Mouse (Mus musculus): Measurements from ENCODE around the gene Efcab1. TPM values are rescaled to one million over a fixed set of nuclear protein-coding genes. Genes with fewer than 3 reads are reported as not detected.
"Not testable (repeated sequence)": the region's sequence is repeated elsewhere in the genome, so short reads cannot be mapped to it uniquely, and the experiment has no call there.

Efcab1 gene
- polyA plus RNA-seq, 2 experiments = 8.3 to 12.6 TPM

DNA sequence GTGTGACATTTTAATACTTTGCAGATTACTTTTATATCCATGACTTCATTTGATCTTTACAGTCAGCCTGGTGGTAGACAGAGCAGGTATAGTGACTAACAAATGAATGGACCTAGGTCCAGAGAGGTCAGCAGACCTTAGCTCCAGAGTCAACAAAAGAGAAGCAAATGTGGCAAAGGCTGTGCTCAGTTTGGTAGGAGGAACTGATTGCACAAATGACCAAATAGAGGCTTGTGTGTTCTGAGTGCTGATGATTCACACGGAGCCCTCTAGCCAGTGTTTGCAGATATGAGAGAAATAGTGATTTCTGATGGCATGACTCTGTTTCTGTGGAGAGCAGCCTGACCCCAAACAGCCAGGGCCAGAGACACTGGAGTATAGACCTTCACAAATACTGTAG is 33.1 kb downstream of the Efcab1 start:
- DNase-seq (ENCODE audit: low spot score) (no peak), ATAC-seq (ENCODE audit: low FRiP score, low read depth) (no peak)
- H3K9me3 ChIP-seq (ENCODE audit: control insufficient read depth, low read length) = no peaks in the 10 kb centered on the region
- H3K4me3 ChIP-seq (replicated peaks; ENCODE audit: low read length) = no peak overlapping the region
- H3K4me2 ChIP-seq (replicated peaks; ENCODE audit: low read depth, low read length, severe bottlenecking) = no peak overlapping the region
- no peak overlapping the region for H3K27ac ChIP-seq (replicated peaks; ENCODE audit: low read depth, low read length)
- H3K36me3 ChIP-seq (ENCODE audit: control insufficient read depth, insufficient read depth, low read length) = no peaks in the 10 kb centered on the region
- no peak for TF ChIP-seq POLR2A (IDR thresholded peaks at IDR 0.05; ENCODE audit: borderline replicate concordance, extremely low read depth, insufficient read depth, insufficient read length)
- no peak overlapping the region for H3K9ac ChIP-seq (ENCODE audit: low read depth, low read length, severe bottlenecking)
- H3K27me3 ChIP-seq (ENCODE audit: control insufficient read depth, insufficient read depth, low read length) = no peaks in the 10 kb centered on the region
- WGBS = 86% methylated on average over 1 of the region's 1 CpGs
- H3K4me1 ChIP-seq (ENCODE audit: control insufficient read depth, insufficient read depth, low read length) = peaks cover 18% of the 10 kb centered on the region; the same call in 1 of the 2 replicates

DNA sequence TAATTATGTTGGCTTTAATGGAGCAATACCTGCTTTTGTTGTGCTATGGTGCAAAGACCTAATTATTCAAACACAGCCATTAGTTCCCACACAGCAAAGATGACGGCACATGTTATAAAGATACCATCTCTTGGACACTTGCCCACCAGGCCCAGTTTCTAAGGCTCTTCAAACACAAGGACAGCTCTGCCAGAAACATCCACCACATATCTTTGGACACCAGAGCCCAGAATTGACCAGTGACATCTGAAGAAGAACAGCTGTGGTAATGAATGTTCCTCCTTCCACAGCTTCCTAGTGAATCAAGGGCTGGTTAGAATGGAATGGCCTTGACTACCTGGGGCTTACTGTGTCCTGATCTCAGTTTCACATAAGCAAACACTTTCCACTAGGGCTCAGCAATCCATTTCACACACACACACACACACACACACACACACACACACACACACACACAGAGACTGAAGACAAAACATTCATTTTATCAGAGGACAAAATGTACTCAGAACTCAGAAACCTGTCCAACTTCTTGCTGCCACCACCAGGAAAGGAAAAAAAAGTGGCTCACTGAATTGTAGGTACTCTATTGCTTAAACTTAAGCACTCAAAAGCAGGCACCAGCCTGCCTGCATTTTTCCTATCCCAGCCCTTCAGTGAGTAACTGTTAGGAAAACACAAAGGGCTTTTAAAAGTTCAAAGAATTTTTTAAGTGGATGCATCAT is 33.7 kb downstream of the Efcab1 start:
- H3K4me1 ChIP-seq (ENCODE audit: control insufficient read depth, insufficient read depth, low read length) = peaks cover 18% of the 10 kb centered on the region; the same call in 1 of the 2 replicates
- WGBS = 52% methylated on average over 1 of the region's 1 CpGs
- no peaks in the 10 kb centered on the region for H3K9me3 ChIP-seq (ENCODE audit: control insufficient read depth, low read length)
- no peak for TF ChIP-seq POLR2A (IDR thresholded peaks at IDR 0.05; ENCODE audit: borderline replicate concordance, extremely low read depth, insufficient read depth, insufficient read length)
- peak; percentile 19 for DNase-seq (ENCODE audit: low spot score)
- H3K27ac ChIP-seq (replicated peaks; ENCODE audit: low read depth, low read length) = peak overlapping the region; percentile 68
- H3K27me3 ChIP-seq (ENCODE audit: control insufficient read depth, insufficient read depth, low read length) = no peaks in the 10 kb centered on the region
- ATAC-seq (ENCODE audit: low FRiP score, low read depth) = peak; percentile 6; the same call in 1 of the 2 replicates
- H3K36me3 ChIP-seq (ENCODE audit: control insufficient read depth, insufficient read depth, low read length) = no peaks in the 10 kb centered on the region
- no peak overlapping the region for H3K4me2 ChIP-seq (replicated peaks; ENCODE audit: low read depth, low read length, severe bottlenecking)
- no peak overlapping the region for H3K4me3 ChIP-seq (replicated peaks; ENCODE audit: low read length)
- H3K9ac ChIP-seq (ENCODE audit: low read depth, low read length, severe bottlenecking) = no peak overlapping the region

DNA sequence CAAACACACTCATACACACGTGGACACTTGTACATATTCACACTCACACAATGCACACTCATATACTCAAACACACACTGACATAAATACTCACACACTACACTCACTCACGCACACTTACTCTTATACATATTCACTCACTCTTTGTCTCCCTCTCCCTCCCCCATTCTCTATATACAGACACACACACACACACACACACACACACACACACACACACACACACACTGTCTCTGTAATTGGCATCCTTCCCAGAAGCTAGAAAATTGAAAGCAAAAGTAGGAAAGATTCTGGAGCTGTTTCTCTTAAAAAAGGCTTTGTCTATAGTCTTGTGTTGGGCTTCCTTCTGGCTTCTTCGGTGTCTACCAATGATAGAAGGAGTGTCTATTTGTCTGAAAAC is 34.5 kb downstream of the Efcab1 start:
- no peaks in the 10 kb centered on the region for H3K9me3 ChIP-seq (ENCODE audit: control insufficient read depth, low read length)
- 60% methylated on average over 3 of the region's 3 CpGs for WGBS
- H3K4me2 ChIP-seq (replicated peaks; ENCODE audit: low read depth, low read length, severe bottlenecking) = no peak overlapping the region
- ATAC-seq (ENCODE audit: low FRiP score, low read depth) (peak; percentile 63), DNase-seq (ENCODE audit: low spot score) (peak; percentile 49)
- H3K9ac ChIP-seq (ENCODE audit: low read depth, low read length, severe bottlenecking) = no peak overlapping the region
- TF ChIP-seq POLR2A (IDR thresholded peaks at IDR 0.05; ENCODE audit: borderline replicate concordance, extremely low read depth, insufficient read depth, insufficient read length) = no peak
- H3K4me1 ChIP-seq (ENCODE audit: control insufficient read depth, insufficient read depth, low read length) = peaks cover 18% of the 10 kb centered on the region; the same call in 1 of the 2 replicates
- no peaks in the 10 kb centered on the region for H3K36me3 ChIP-seq (ENCODE audit: control insufficient read depth, insufficient read depth, low read length)
- peak overlapping the region; percentile 68; the same call in 1 of the 2 replicates for H3K27ac ChIP-seq (replicated peaks; ENCODE audit: low read depth, low read length)
- no peak overlapping the region for H3K4me3 ChIP-seq (replicated peaks; ENCODE audit: low read length)
- no peaks in the 10 kb centered on the region for H3K27me3 ChIP-seq (ENCODE audit: control insufficient read depth, insufficient read depth, low read length)

DNA sequence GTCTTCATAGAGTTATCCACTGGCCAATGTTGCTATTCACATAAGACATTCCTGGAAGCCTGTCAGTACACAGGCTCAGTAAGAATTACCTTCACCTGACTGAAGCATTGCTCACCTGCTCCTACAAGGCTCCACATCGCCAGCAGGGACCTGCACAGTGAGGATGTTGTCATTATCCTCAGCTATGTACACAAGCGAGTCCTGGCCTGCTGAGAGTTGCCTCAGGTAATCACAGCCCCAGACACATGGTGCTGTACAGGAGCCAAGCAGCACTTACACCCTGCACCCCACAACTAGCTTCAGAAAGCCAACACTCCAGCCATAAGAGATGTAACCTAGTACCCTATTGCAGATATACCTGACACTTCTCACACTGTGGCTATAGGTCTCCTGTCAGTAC is 37.1 kb downstream of the Efcab1 start:
- Histone ChIP-seq H3K4me3 (replicated peaks; ENCODE audit: low read length) (no peak overlapping the region), H3K9ac (ENCODE audit: low read depth, low read length, severe bottlenecking) (no peak overlapping the region), H3K27ac (replicated peaks; ENCODE audit: low read depth, low read length) (no peak overlapping the region), H3K4me2 (replicated peaks; ENCODE audit: low read depth, low read length, severe bottlenecking) (no peak overlapping the region), H3K27me3 (ENCODE audit: control insufficient read depth, insufficient read depth, low read length) (no peaks in the 10 kb centered on the region), H3K36me3 (ENCODE audit: control insufficient read depth, insufficient read depth, low read length) (no peaks in the 10 kb centered on the region), H3K9me3 (ENCODE audit: control insufficient read depth, low read length) (no peaks in the 10 kb centered on the region), H3K4me1 (ENCODE audit: control insufficient read depth, insufficient read depth, low read length) (peaks cover 18% of the 10 kb centered on the region; the same call in 1 of the 2 replicates)
- TF ChIP-seq POLR2A (IDR thresholded peaks at IDR 0.05; ENCODE audit: borderline replicate concordance, extremely low read depth, insufficient read depth, insufficient read length) = no peak
- DNase-seq (ENCODE audit: low spot score) (peak; percentile 31), ATAC-seq (ENCODE audit: low FRiP score, low read depth) (no peak)
- WGBS = 52% methylated on average over 2 of the region's 2 CpGs

DNA sequence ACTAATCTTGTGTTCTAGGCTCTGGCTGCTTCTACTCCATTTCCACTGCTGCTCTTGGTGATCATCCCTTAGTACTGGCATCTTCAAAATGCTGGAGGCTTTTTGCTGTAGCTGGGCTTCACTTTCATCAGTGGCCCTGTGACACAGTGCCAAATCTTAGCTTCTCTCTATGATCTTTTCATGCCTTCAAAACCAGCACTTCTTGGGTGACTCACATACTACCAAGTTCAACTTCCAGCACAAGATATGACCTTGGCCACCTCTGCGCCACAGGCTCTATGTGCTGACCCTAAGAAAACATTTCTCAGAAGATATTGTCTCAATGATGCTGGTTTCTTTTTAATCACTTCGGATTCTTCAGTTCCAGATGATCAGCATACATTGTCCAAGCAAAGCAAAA is 41.2 kb downstream of the Efcab1 start:
- not testable (repeated sequence) for H3K27me3 ChIP-seq (ENCODE audit: control insufficient read depth, insufficient read depth, low read length); H3K9me3 ChIP-seq (ENCODE audit: control insufficient read depth, low read length); H3K27ac ChIP-seq (replicated peaks; ENCODE audit: low read depth, low read length); H3K4me1 ChIP-seq (ENCODE audit: control insufficient read depth, insufficient read depth, low read length); DNase-seq (ENCODE audit: low spot score); H3K9ac ChIP-seq (ENCODE audit: low read depth, low read length, severe bottlenecking); ATAC-seq (ENCODE audit: low FRiP score, low read depth); H3K4me3 ChIP-seq (replicated peaks; ENCODE audit: low read length); H3K4me2 ChIP-seq (replicated peaks; ENCODE audit: low read depth, low read length, severe bottlenecking); H3K36me3 ChIP-seq (ENCODE audit: control insufficient read depth, insufficient read depth, low read length)
- 86% methylated on average over 2 of the region's 2 CpGs for WGBS
